ENCODE assay signal across 8 mouse cellular contexts in genomic region chr7:102249896-102250630, GRCm38 (mm10). TPM values are rescaled to one million over a fixed set of nuclear protein-coding genes. Genes with fewer than 3 reads are reported as not detected.
DNase-seq lines count a peak whose midpoint lies in the region; ATAC-seq and TF ChIP-seq lines count a peak whose summit lies in the region.

No protein-coding gene starts in this region.

- peak overlapping the region; percentile 94 for H3K4me2 ChIP-seq in hindbrain, postnatal 0 days (ENCODE audit: low read depth, low read length)
- H3K4me2 ChIP-seq in limb, embryonic 11.5 days (ENCODE audit: low read depth, severe bottlenecking), result peak overlapping the region; percentile 88
- peak overlapping the region; percentile 90 for H3K4me2 ChIP-seq in midbrain, embryonic 11.5 days

- peak; percentile 86 to 95 for DNase-seq in adrenal gland, adult (ENCODE audit: inconsistent age in 2 of 2, low spot score in 1 of 2)
- DNase-seq in gastrocnemius, postnatal 10 days, result peak; percentile 76
- peak; percentile 75 for DNase-seq in hindbrain, postnatal 0 days (ENCODE audit: low spot score)
- DNase-seq in limb, embryonic 11.5 days (ENCODE audit: low spot score), result peak; percentile 83
- DNase-seq in midbrain, embryonic 11.5 days (ENCODE audit: low spot score, missing footprints), result peak; percentile 97
- DNase-seq in skeletal muscle tissue, adult 2 months (ENCODE audit: low read depth, low spot score), result peak; percentile 62
- DNase-seq in urinary bladder, postnatal 4 days (ENCODE audit: low spot score in 2 of 2), result peak; percentile 74 to 75

- TF ChIP-seq CTCF in cortical plate, adult 2 months (IDR thresholded peaks at IDR 0.05; ENCODE audit: extremely low read depth, insufficient read depth, low read length), result no peak
- TF ChIP-seq CTCF in hindbrain, postnatal 0 days (IDR thresholded peaks at IDR 0.05; ENCODE audit: low read depth), result no peak

- TF ChIP-seq POLR2A in cortical plate, adult 2 months (IDR thresholded peaks at IDR 0.05; ENCODE audit: extremely low read depth, insufficient read depth, low read length), result peak; percentile 54; the same call in 1 of the 2 replicates

- no peaks in the 10 kb centered on the region for H3K9me3 ChIP-seq in hindbrain, postnatal 0 days (ENCODE audit: low read length)
- H3K9me3 ChIP-seq in limb, embryonic 11.5 days (ENCODE audit: control insufficient read depth, low read length), result no peaks in the 10 kb centered on the region
- H3K9me3 ChIP-seq in midbrain, embryonic 11.5 days (ENCODE audit: control insufficient read depth, low read length), result no peaks in the 10 kb centered on the region

- ATAC-seq in hindbrain, postnatal 0 days, result peak; percentile 76
- peak; percentile 84 for ATAC-seq in limb, embryonic 11.5 days (ENCODE audit: insufficient number of reproducible peaks, low FRiP score, low TSS enrichment, low read depth)
- peak; percentile 82 for ATAC-seq in midbrain, embryonic 11.5 days (ENCODE audit: low FRiP score)

- H3K36me3 ChIP-seq in hindbrain, postnatal 0 days (ENCODE audit: insufficient read depth, low read length), result no peaks in the 10 kb centered on the region
- H3K36me3 ChIP-seq in limb, embryonic 11.5 days (ENCODE audit: control insufficient read depth, insufficient read depth, low read length), result 0 out of 2 replicates have a peak, but pooled peaks cover 2% of the 10 kb centered on the region
- no peaks in the 10 kb centered on the region for H3K36me3 ChIP-seq in midbrain, embryonic 11.5 days (ENCODE audit: control insufficient read depth, insufficient read depth, low read length)

- no peaks in the 10 kb centered on the region for H3K27me3 ChIP-seq in hindbrain, postnatal 0 days (ENCODE audit: insufficient read depth, low read length)
- no peaks in the 10 kb centered on the region for H3K27me3 ChIP-seq in limb, embryonic 11.5 days (ENCODE audit: control insufficient read depth, insufficient read depth, low read length)
- no peaks in the 10 kb centered on the region for H3K27me3 ChIP-seq in midbrain, embryonic 11.5 days (ENCODE audit: control insufficient read depth, insufficient read depth, low read length)

- WGBS in hindbrain, postnatal 0 days, result under 1% methylated on average over 31 of the region's 49 CpGs
- WGBS in limb, embryonic 11.5 days, result under 1% methylated on average over 34 of the region's 49 CpGs
- WGBS in midbrain, embryonic 11.5 days, result under 1% methylated on average over 36 of the region's 49 CpGs

- H3K27ac ChIP-seq in cortical plate, adult 2 months (ENCODE audit: insufficient read depth, low read length), result peak overlapping the region; percentile 92
- H3K27ac ChIP-seq in hindbrain, postnatal 0 days, result peak overlapping the region; percentile 88
- peak overlapping the region; percentile 92 for H3K27ac ChIP-seq in limb, embryonic 11.5 days (replicated peaks; ENCODE audit: low read depth, low read length)
- peak overlapping the region; percentile 83 for H3K27ac ChIP-seq in midbrain, embryonic 11.5 days (ENCODE audit: low read depth, low read length)

- H3K4me1 ChIP-seq in cortical plate, adult 2 months (ENCODE audit: control insufficient read depth, insufficient read depth, low read length), result peaks cover 1% of the 10 kb centered on the region; the same call in 1 of the 2 replicates
- 0 out of 2 replicates have a peak, but pooled peaks cover 5% of the 10 kb centered on the region for H3K4me1 ChIP-seq in hindbrain, postnatal 0 days (ENCODE audit: insufficient read depth, low read length)
- peaks cover 30% of the 10 kb centered on the region for H3K4me1 ChIP-seq in limb, embryonic 11.5 days (ENCODE audit: control insufficient read depth, insufficient read depth, low read length)
- peaks cover 27% of the 10 kb centered on the region for H3K4me1 ChIP-seq in midbrain, embryonic 11.5 days (ENCODE audit: control insufficient read depth, insufficient read depth, low read length)

- H3K9ac ChIP-seq in hindbrain, postnatal 0 days (replicated peaks; ENCODE audit: low read length), result peak overlapping the region; percentile 76
- peak overlapping the region; percentile 90 for H3K9ac ChIP-seq in limb, embryonic 11.5 days (ENCODE audit: low read length)
- H3K9ac ChIP-seq in midbrain, embryonic 11.5 days (ENCODE audit: low read length), result peak overlapping the region; percentile 88

- peak overlapping the region; percentile 82 for H3K4me3 ChIP-seq in cortical plate, adult 2 months (ENCODE audit: insufficient read depth, low read length)
- peak overlapping the region; percentile 80 for H3K4me3 ChIP-seq in hindbrain, postnatal 0 days (ENCODE audit: low read length)
- peak overlapping the region; percentile 82 for H3K4me3 ChIP-seq in limb, embryonic 11.5 days (ENCODE audit: low read depth, low read length)
- H3K4me3 ChIP-seq in midbrain, embryonic 11.5 days (ENCODE audit: low read depth, low read length), result peak overlapping the region; percentile 79

RNA-seq across cellular contexts. Expression of gene Rhog, which starts 5.8 kb away (rescaled TPM):
- 50.9 and 55.1 TPM in 2 replicates for polyA plus RNA-seq in cortical plate, adult 2 months (2012; rRNA removed)
- 10 to 100 TPM; 23.9 to 30.1 TPM for total RNA-seq in gastrocnemius, postnatal 10 days (2021)
- total RNA-seq in hindbrain, postnatal 0 days (2014; rRNA removed), result 12.8 and 17.0 TPM in 2 replicates
- polyA plus RNA-seq in hindbrain, postnatal 0 days (2015; fragmentation: Nextera tagmentation; extraction: Ambion mirVana), result 22.1 and 22.6 TPM in 2 replicates
- 54.4 and 58.7 TPM in 2 replicates for polyA plus RNA-seq in limb, embryonic 11.5 days (2014; fragmentation: Nextera tagmentation; extraction: Ambion mirVana)
- 29.4 and 31.4 TPM in 2 replicates for polyA plus RNA-seq in midbrain, embryonic 11.5 days (2014; fragmentation: Nextera tagmentation; extraction: Ambion mirVana)

RNA-seq across cellular contexts. Expression of gene Stim1, which starts 17.5 kb away (rescaled TPM):
- polyA plus RNA-seq in cortical plate, adult 2 months (2012; rRNA removed), result 75.4 and 75.7 TPM in 2 replicates
- total RNA-seq in gastrocnemius, postnatal 10 days (2021), result 100 to 1,000 TPM; 219 to 233 TPM
- 32.9 and 34.6 TPM in 2 replicates for total RNA-seq in hindbrain, postnatal 0 days (2014; rRNA removed)
- polyA plus RNA-seq in hindbrain, postnatal 0 days (2015; fragmentation: Nextera tagmentation; extraction: Ambion mirVana), result 17.5 and 17.9 TPM in 2 replicates
- 14.2 and 15.8 TPM in 2 replicates for polyA plus RNA-seq in limb, embryonic 11.5 days (2014; fragmentation: Nextera tagmentation; extraction: Ambion mirVana)
- polyA plus RNA-seq in midbrain, embryonic 11.5 days (2014; fragmentation: Nextera tagmentation; extraction: Ambion mirVana), result 9.1 and 11.6 TPM in 2 replicates

RNA-seq across cellular contexts. Expression of gene Pgap2, which starts 40.1 kb away (rescaled TPM):
- polyA plus RNA-seq in cortical plate, adult 2 months (2012; rRNA removed), result 29.1 and 29.9 TPM in 2 replicates
- total RNA-seq in gastrocnemius, postnatal 10 days (2021), result 10 to 100 TPM; 35.9 to 40.7 TPM
- total RNA-seq in hindbrain, postnatal 0 days (2014; rRNA removed), result 50.0 and 73.0 TPM in 2 replicates
- polyA plus RNA-seq in hindbrain, postnatal 0 days (2015; fragmentation: Nextera tagmentation; extraction: Ambion mirVana), result 59.3 and 61.7 TPM in 2 replicates
- 73.7 and 78.3 TPM in 2 replicates for polyA plus RNA-seq in limb, embryonic 11.5 days (2014; fragmentation: Nextera tagmentation; extraction: Ambion mirVana)
- 51.6 and 52.1 TPM in 2 replicates for polyA plus RNA-seq in midbrain, embryonic 11.5 days (2014; fragmentation: Nextera tagmentation; extraction: Ambion mirVana)

RNA-seq across cellular contexts. Expression of gene Nup98, which starts 40.1 kb away (rescaled TPM):
- 16.2 and 17.1 TPM in 2 replicates for polyA plus RNA-seq in cortical plate, adult 2 months (2012; rRNA removed)
- total RNA-seq in gastrocnemius, postnatal 10 days (2021), result 10 to 100 TPM; 25.1 to 31.5 TPM
- total RNA-seq in hindbrain, postnatal 0 days (2014; rRNA removed), result 33.9 and 37.1 TPM in 2 replicates
- 11.0 and 11.2 TPM in 2 replicates for polyA plus RNA-seq in hindbrain, postnatal 0 days (2015; fragmentation: Nextera tagmentation; extraction: Ambion mirVana)
- 53.7 and 55.2 TPM in 2 replicates for polyA plus RNA-seq in limb, embryonic 11.5 days (2014; fragmentation: Nextera tagmentation; extraction: Ambion mirVana)
- 42.0 and 45.0 TPM in 2 replicates for polyA plus RNA-seq in midbrain, embryonic 11.5 days (2014; fragmentation: Nextera tagmentation; extraction: Ambion mirVana)

Comparison
In these comparisons a context has a peak if more than half of its experiments do, and no peak if none do; other contexts are left out.
1. Peak in every context shown above with its lines: DNase-seq, ATAC-seq, H3K4me3 ChIP-seq and H3K27ac ChIP-seq.